Mouse (Mus musculus): Measurements from ENCODE around the gene Tbc1d20. TPM values are rescaled to one million over a fixed set of nuclear protein-coding genes. Genes with fewer than 3 reads are reported as not detected.

Tbc1d20 gene
- total and polyA plus RNA-seq, 2 experiments from 2014 or later: 27.7 to 48.8 TPM

- under 1% methylated on average over 52 of the region's 52 CpGs for WGBS
- peak within 1 kb of the TSS; percentile 81 for H3K27ac ChIP-seq
- no peaks in the 10 kb centered on the region for H3K27me3 ChIP-seq (ENCODE audit: insufficient read depth, low read length)
- no peaks in the 10 kb centered on the region for H3K36me3 ChIP-seq (ENCODE audit: insufficient read depth, low read length)
- peak within 1 kb of the TSS; percentile 53 for H3K4me3 ChIP-seq (ENCODE audit: low read length)
- ATAC-seq (peak; percentile 90), DNase-seq (ENCODE audit: low spot score) (peak; percentile 89)
- H3K9me3 ChIP-seq (ENCODE audit: low read length): no peaks in the 10 kb centered on the region
- TF ChIP-seq CTCF (IDR thresholded peaks at IDR 0.05; ENCODE audit: low read depth): peak; percentile 81
- H3K4me1 ChIP-seq (ENCODE audit: insufficient read depth, low read length): peaks cover 4% of the 10 kb centered on the region; the same call in 1 of the 2 replicates
- peak within 1 kb of the TSS; percentile 94 for H3K4me2 ChIP-seq (ENCODE audit: low read depth, low read length)
- peak within 1 kb of the TSS; percentile 69 for H3K9ac ChIP-seq (replicated peaks; ENCODE audit: low read length)
These were observed 49.9 kb downstream of the Tbc1d20 start, which contains the start of gene Trib3 for GRCm38 (mm10) chr2:152343329-152344213. Trib3 (minus strand) TSS chr2:152344032.

GRCm38 (mm10) chr2:152344361-152344760 is 50.7 kb downstream of the Tbc1d20 start:
- Histone ChIP-seq H3K4me3 (ENCODE audit: low read length) (peak overlapping the region; percentile 53), H3K9ac (replicated peaks; ENCODE audit: low read length) (peak overlapping the region; percentile 69; the same call in 1 of the 2 replicates), H3K9me3 (ENCODE audit: low read length) (no peaks in the 10 kb centered on the region), H3K36me3 (ENCODE audit: insufficient read depth, low read length) (no peaks in the 10 kb centered on the region), H3K4me1 (ENCODE audit: insufficient read depth, low read length) (peaks cover 4% of the 10 kb centered on the region; the same call in 1 of the 2 replicates), H3K4me2 (ENCODE audit: low read depth, low read length) (peak overlapping the region; percentile 94), H3K27me3 (ENCODE audit: insufficient read depth, low read length) (no peaks in the 10 kb centered on the region), H3K27ac (peak overlapping the region; percentile 81)
- no peak for TF ChIP-seq CTCF (IDR thresholded peaks at IDR 0.05; ENCODE audit: low read depth)
- ATAC-seq: 0 out of 2 replicates have a peak, but pooled peaks have one; percentile 5
- DNase-seq (ENCODE audit: low spot score): no peak
- WGBS: 8% methylated on average over 10 of the region's 10 CpGs

GRCm38 (mm10) chr2:152344909-152345308 is 51.3 kb downstream of the Tbc1d20 start:
- Histone ChIP-seq H3K9ac (replicated peaks; ENCODE audit: low read length) (no peak overlapping the region), H3K4me1 (ENCODE audit: insufficient read depth, low read length) (peaks cover 4% of the 10 kb centered on the region; the same call in 1 of the 2 replicates), H3K4me2 (ENCODE audit: low read depth, low read length) (no peak overlapping the region), H3K27ac (no peak overlapping the region), H3K9me3 (ENCODE audit: low read length) (no peaks in the 10 kb centered on the region), H3K36me3 (ENCODE audit: insufficient read depth, low read length) (no peaks in the 10 kb centered on the region), H3K27me3 (ENCODE audit: insufficient read depth, low read length) (no peaks in the 10 kb centered on the region), H3K4me3 (ENCODE audit: low read length) (no peak overlapping the region)
- WGBS: 69% methylated on average over 5 of the region's 5 CpGs
- ATAC-seq: no peak
- TF ChIP-seq CTCF (IDR thresholded peaks at IDR 0.05; ENCODE audit: low read depth): no peak
- DNase-seq (ENCODE audit: low spot score): no peak

- no peak overlapping the region for H3K4me3 ChIP-seq (ENCODE audit: low read length)
- DNase-seq (ENCODE audit: low spot score) (no peak), ATAC-seq (no peak)
- no peaks in the 10 kb centered on the region for H3K36me3 ChIP-seq (ENCODE audit: insufficient read depth, low read length)
- H3K4me2 ChIP-seq (ENCODE audit: low read depth, low read length): no peak overlapping the region
- no peaks in the 10 kb centered on the region for H3K27me3 ChIP-seq (ENCODE audit: insufficient read depth, low read length)
- WGBS: 82% methylated on average over 6 of the region's 6 CpGs
- H3K27ac ChIP-seq: no peak overlapping the region
- H3K9me3 ChIP-seq (ENCODE audit: low read length): no peaks in the 10 kb centered on the region
- TF ChIP-seq CTCF (IDR thresholded peaks at IDR 0.05; ENCODE audit: low read depth): no peak
- no peak overlapping the region for H3K9ac ChIP-seq (replicated peaks; ENCODE audit: low read length)
- peaks cover 4% of the 10 kb centered on the region; the same call in 1 of the 2 replicates for H3K4me1 ChIP-seq (ENCODE audit: insufficient read depth, low read length)
These were observed 51.8 kb downstream of the Tbc1d20 start for GRCm38 (mm10) chr2:152345393-152345792.

- Histone ChIP-seq H3K9me3 (ENCODE audit: low read length) (no peaks in the 10 kb centered on the region), H3K36me3 (ENCODE audit: insufficient read depth, low read length) (no peaks in the 10 kb centered on the region), H3K27me3 (ENCODE audit: insufficient read depth, low read length) (no peaks in the 10 kb centered on the region), H3K27ac (no peak overlapping the region), H3K4me3 (ENCODE audit: low read length) (no peak overlapping the region), H3K9ac (replicated peaks; ENCODE audit: low read length) (no peak overlapping the region), H3K4me2 (ENCODE audit: low read depth, low read length) (no peak overlapping the region), H3K4me1 (ENCODE audit: insufficient read depth, low read length) (peaks cover 4% of the 10 kb centered on the region; the same call in 1 of the 2 replicates)
- DNase-seq (ENCODE audit: low spot score) (no peak), ATAC-seq (no peak)
- TF ChIP-seq CTCF (IDR thresholded peaks at IDR 0.05; ENCODE audit: low read depth): no peak
- WGBS: 45% methylated on average over 9 of the region's 9 CpGs
These were observed 53.3 kb downstream of the Tbc1d20 start for GRCm38 (mm10) chr2:152346776-152347465.

- H3K4me3 ChIP-seq (ENCODE audit: low read length): no peak overlapping the region
- DNase-seq (ENCODE audit: low spot score) (no peak), ATAC-seq (no peak)
- no peak overlapping the region for H3K27ac ChIP-seq
- H3K9me3 ChIP-seq (ENCODE audit: low read length): no peaks in the 10 kb centered on the region
- no peaks in the 10 kb centered on the region for H3K36me3 ChIP-seq (ENCODE audit: insufficient read depth, low read length)
- peaks cover 4% of the 10 kb centered on the region; the same call in 1 of the 2 replicates for H3K4me1 ChIP-seq (ENCODE audit: insufficient read depth, low read length)
- 78% methylated on average over 2 of the region's 2 CpGs for WGBS
- no peaks in the 10 kb centered on the region for H3K27me3 ChIP-seq (ENCODE audit: insufficient read depth, low read length)
- H3K9ac ChIP-seq (replicated peaks; ENCODE audit: low read length): no peak overlapping the region
- H3K4me2 ChIP-seq (ENCODE audit: low read depth, low read length): no peak overlapping the region
- TF ChIP-seq CTCF (IDR thresholded peaks at IDR 0.05; ENCODE audit: low read depth): no peak
These were observed 54.1 kb downstream of the Tbc1d20 start for GRCm38 (mm10) chr2:152347722-152348121.

Measured in hindbrain, postnatal 0 days (tissue).